Mouse (Mus musculus) G1E-ER4 (cell line): ENCODE results near the gene Grin2b. TPM values are rescaled to one million over a fixed set of nuclear protein-coding genes. Genes with fewer than 3 reads are reported as not detected.

ENCODE experiments used
- GATA1 ChIP-seq: IDR thresholded peaks from one replicate; pipeline ENCODE4 v1.8.0; 2012; ENCODE audit warnings: low read length, inconsistent platforms
- polyA plus RNA-seq: library from polyadenylated mRNA; stranded (reverse); fragments of >175 nt; gene quantifications from 2 replicates; pipeline ENCODE4 v1.2.3, GENCODE M21; 2012

The Grin2b gene
- polyA plus RNA-seq, 1 experiment = not detected

- TF ChIP-seq GATA1 = no peak
Measured at GRCm38 (mm10) chr6:135748412-135749076, 424.8 kb downstream of the Grin2b start.

GRCm38 (mm10) chr6:135745606-135746005, 427.7 kb downstream of the Grin2b start:
- no peak for TF ChIP-seq GATA1

- no peak for TF ChIP-seq GATA1
Measured at GRCm38 (mm10) chr6:135734227-135734732, 439.0 kb downstream of the Grin2b start.

- TF ChIP-seq GATA1 = no peak
Measured at GRCm38 (mm10) chr6:135727106-135727505, 446.2 kb downstream of the Grin2b start.

- TF ChIP-seq GATA1 = no peak
Measured at GRCm38 (mm10) chr6:135721706-135722105, 451.6 kb downstream of the Grin2b start.

GRCm38 (mm10) chr6:135714906-135715305, 458.4 kb downstream of the Grin2b start:
- TF ChIP-seq GATA1 = no peak

- TF ChIP-seq GATA1 = no peak
Measured at GRCm38 (mm10) chr6:135714236-135714635, 459.1 kb downstream of the Grin2b start.

- no peak for TF ChIP-seq GATA1
Measured at GRCm38 (mm10) chr6:135713716-135714115, 459.6 kb downstream of the Grin2b start.

GRCm38 (mm10) chr6:135703655-135704054, 469.7 kb downstream of the Grin2b start:
- no peak for TF ChIP-seq GATA1

- TF ChIP-seq GATA1 = no peak
Measured at GRCm38 (mm10) chr6:135701361-135701760, 471.9 kb downstream of the Grin2b start.

- no peak for TF ChIP-seq GATA1
Measured at GRCm38 (mm10) chr6:135700717-135701345, 472.5 kb downstream of the Grin2b start.

- no peak for TF ChIP-seq GATA1
Measured at GRCm38 (mm10) chr6:135692533-135692932, 480.8 kb downstream of the Grin2b start.

GRCm38 (mm10) chr6:135691561-135691960, 481.8 kb downstream of the Grin2b start:
- no peak for TF ChIP-seq GATA1

GRCm38 (mm10) chr6:135687926-135688325, 485.4 kb downstream of the Grin2b start:
- no peak for TF ChIP-seq GATA1

GRCm38 (mm10) chr6:135684206-135684605, 489.1 kb downstream of the Grin2b start:
- TF ChIP-seq GATA1 = no peak

GRCm38 (mm10) chr6:135680105-135680710, 493.1 kb downstream of the Grin2b start:
- TF ChIP-seq GATA1 = no peak

GRCm38 (mm10) chr6:135674380-135674779, 498.9 kb downstream of the Grin2b start:
- no peak for TF ChIP-seq GATA1

GRCm38 (mm10) chr6:135672003-135672402, 501.3 kb downstream of the Grin2b start:
- TF ChIP-seq GATA1 = no peak

Other genes starting within 250 kb of the Grin2b start
- gene Gm8994, start 154.0 kb upstream of the Grin2b start, polyA plus RNA-seq = not detected in 2 replicates
- gene E330021D16Rik, start 242.1 kb upstream of the Grin2b start, polyA plus RNA-seq = not detected in 2 replicates